Mouse (Mus musculus) lung, embryonic 15.5 days (tissue): ENCODE data around the gene Hnrnpu. TPM values are rescaled to one million over a fixed set of nuclear protein-coding genes. Genes with fewer than 3 reads are reported as not detected.

ENCODE experiments used
- ATAC-seq: fragments of 200-750 bp; cut with Nextera tagmentation; 2 replicates; pipeline ENCODE4 v1.8.0; 2017; ENCODE audit warnings: moderate number of reproducible peaks, borderline replicate concordance; ENCODE audit not compliant: low FRiP score, low TSS enrichment; ENCODE audit errors: extremely low read depth
- H3K27ac ChIP-seq: fragments of 300-500 bp; sonication (generic); 2 replicates; pipeline ENCODE4 v1.5.1; 2015; ENCODE audit warnings: moderate library complexity, mild to moderate bottlenecking, inconsistent platforms
- H3K27me3 ChIP-seq: fragments of 300-500 bp; sonication (generic); 2 replicates; pipeline ENCODE4 v1.6.1; 2015; ENCODE audit warnings: inconsistent platforms
- H3K36me3 ChIP-seq: fragments of 300-500 bp; sonication (generic); 2 replicates; pipeline ENCODE4 v1.6.1; 2015; ENCODE audit warnings: inconsistent platforms
- H3K4me1 ChIP-seq: fragments of 300-500 bp; sonication (generic); 2 replicates; pipeline ENCODE4 v1.6.1; 2015; ENCODE audit warnings: inconsistent platforms
- H3K4me2 ChIP-seq: fragments of 300-500 bp; sonication (generic); 2 replicates; pipeline ENCODE4 v1.6.1; 2015; ENCODE audit warnings: inconsistent platforms, mild to moderate bottlenecking, moderate library complexity
- H3K4me3 ChIP-seq: fragments of 300-500 bp; sonication (generic); 2 replicates; pipeline ENCODE4 v1.5.1; 2015; ENCODE audit warnings: mild to moderate bottlenecking, inconsistent platforms
- H3K9ac ChIP-seq: fragments of 300-500 bp; sonication (generic); 2 replicates; pipeline ENCODE4 v1.6.1; 2015; ENCODE audit warnings: inconsistent platforms
- H3K9me3 ChIP-seq: fragments of 300-500 bp; sonication (generic); 2 replicates; pipeline ENCODE4 v1.6.1; 2016; ENCODE audit warnings: inconsistent platforms
- WGBS: fragments of 180-500 bp; shearing (Covaris S2); methylation state at CpG from one replicate; pipeline ENCODE4 v1.1.7; 2015; 5-methylcytosine and 5-hydroxymethylcytosine counted together
- polyA plus RNA-seq: library from polyadenylated mRNA; unstranded; fragments of >200 nt; fragmentation: Nextera tagmentation; extraction: Ambion mirVana; gene quantifications from 2 replicates; pipeline ENCODE4 v1.2.1, GENCODE M21; 2015

Gene Hnrnpu
- polyA plus RNA-seq, 1 experiment from 2014 or later, result 411 TPM

DNA sequence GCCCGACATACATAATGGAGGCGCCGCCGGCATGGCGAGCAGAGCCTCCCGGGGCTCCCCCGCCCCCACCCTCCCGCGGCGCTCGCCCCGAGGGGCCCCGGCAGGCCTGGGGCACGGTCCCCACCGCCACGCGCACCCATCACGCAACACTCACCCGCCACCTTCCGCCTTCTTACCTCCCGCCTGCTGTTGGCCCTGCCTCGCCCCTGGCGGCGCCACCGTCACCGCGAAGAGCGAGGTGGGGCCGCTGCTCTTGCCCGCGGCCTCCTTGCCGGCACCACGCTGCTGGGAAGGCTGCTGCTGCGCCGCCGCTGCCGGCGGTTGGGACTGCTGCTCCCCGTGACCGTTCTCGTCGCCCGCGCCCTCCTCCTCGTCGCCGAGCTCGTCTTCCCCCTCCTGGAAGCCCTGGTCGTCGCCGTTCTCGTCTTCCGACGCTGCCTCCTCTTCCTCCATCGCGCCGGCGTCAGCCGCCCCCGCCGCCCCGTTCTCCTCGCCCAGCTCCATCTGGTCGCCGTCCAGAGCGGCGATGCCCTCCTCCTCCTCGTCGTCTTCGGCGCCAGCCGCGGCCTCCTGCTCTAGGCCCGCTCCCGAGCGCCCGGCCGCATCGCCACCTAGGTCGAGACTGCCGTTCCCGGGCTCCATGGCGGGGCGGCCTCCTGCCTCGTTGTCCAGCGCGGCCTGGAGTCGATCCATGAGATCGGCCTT lies 668 bp downstream of the Hnrnpu start:
- H3K9ac ChIP-seq, result peak overlapping the region; percentile 100
- no peaks in the 10 kb centered on the region for H3K27me3 ChIP-seq
- no peaks in the 10 kb centered on the region for H3K9me3 ChIP-seq
- ATAC-seq, result peak; percentile 31
- H3K4me1 ChIP-seq, result peaks cover 17% of the 10 kb centered on the region
- H3K27ac ChIP-seq, result peak overlapping the region; percentile 100
- peaks cover 27% of the 10 kb centered on the region for H3K36me3 ChIP-seq
- under 1% methylated on average over 74 of the region's 89 CpGs for WGBS
- no peak overlapping the region; the same call in 1 of the 2 replicates for H3K4me2 ChIP-seq
- peak overlapping the region; percentile 93 for H3K4me3 ChIP-seq

DNA sequence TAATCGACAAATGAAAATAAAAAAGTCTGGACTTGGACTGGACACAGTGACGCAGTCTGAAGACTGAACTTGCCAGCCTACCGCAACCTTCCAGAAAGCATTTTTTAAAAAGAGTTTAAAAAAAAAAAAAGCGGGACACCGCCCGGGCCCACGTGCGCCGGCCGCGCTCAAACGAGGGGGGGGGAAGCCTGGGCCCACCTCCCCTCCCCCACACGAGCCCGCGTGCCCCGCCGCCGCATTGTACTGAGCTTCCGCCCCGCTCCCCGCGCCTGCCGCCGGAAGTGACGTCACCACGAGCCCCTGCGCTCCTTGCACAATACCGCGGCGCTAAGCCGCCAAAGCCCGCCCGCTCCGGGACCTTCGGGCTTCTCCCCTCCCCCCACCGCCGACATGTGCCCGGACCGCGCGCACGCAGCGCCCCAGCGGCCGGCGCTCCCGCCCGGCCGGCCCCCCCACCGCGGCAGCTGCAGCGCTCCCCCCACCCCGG lies 1.3 kb downstream of the Hnrnpu start:
- under 1% methylated on average over 49 of the region's 53 CpGs for WGBS
- Histone ChIP-seq H3K9ac (peak overlapping the region; percentile 100), H3K9me3 (no peaks in the 10 kb centered on the region)

DNA sequence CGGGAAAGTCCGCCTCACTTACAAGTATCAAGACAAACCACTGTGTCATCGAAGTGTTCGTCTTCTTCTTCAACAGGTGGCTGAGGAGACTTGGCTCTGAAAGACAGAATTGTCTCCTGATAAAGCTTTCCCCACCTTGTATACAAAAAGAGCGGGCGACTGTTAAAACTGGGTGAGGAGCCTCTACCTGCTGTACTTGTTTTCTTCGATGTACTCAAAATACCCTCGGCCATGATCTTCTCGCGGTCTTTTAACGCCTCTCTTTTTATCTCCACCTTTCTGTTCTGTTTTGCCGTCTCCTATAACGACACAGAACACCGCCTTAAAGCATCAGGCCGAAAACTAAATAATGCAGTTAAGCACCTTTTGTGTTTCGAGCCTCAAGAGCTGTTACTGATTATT lies 1.7 kb downstream of the Hnrnpu start:
- peak overlapping the region; percentile 100 for H3K27ac ChIP-seq
- H3K4me1 ChIP-seq, result peaks cover 17% of the 10 kb centered on the region
- H3K36me3 ChIP-seq, result peaks cover 36% of the 10 kb centered on the region
- no peaks in the 10 kb centered on the region for H3K9me3 ChIP-seq
- H3K27me3 ChIP-seq, result no peaks in the 10 kb centered on the region
- no peak for ATAC-seq
- peak overlapping the region; percentile 93 for H3K4me3 ChIP-seq
- under 1% methylated on average over 16 of the region's 16 CpGs for WGBS
- peak overlapping the region; percentile 73 for H3K4me2 ChIP-seq
- H3K9ac ChIP-seq, result peak overlapping the region; percentile 100

More for the DNA sequence above, 1.3 kb downstream of the Hnrnpu start:
- Histone ChIP-seq H3K27ac (peak overlapping the region; percentile 100), H3K4me3 (peak overlapping the region; percentile 93), H3K27me3 (no peaks in the 10 kb centered on the region), H3K4me2 (peak overlapping the region; percentile 73), H3K36me3 (peaks cover 31% of the 10 kb centered on the region), H3K4me1 (peaks cover 17% of the 10 kb centered on the region)
- peak; percentile 91 for ATAC-seq

DNA sequence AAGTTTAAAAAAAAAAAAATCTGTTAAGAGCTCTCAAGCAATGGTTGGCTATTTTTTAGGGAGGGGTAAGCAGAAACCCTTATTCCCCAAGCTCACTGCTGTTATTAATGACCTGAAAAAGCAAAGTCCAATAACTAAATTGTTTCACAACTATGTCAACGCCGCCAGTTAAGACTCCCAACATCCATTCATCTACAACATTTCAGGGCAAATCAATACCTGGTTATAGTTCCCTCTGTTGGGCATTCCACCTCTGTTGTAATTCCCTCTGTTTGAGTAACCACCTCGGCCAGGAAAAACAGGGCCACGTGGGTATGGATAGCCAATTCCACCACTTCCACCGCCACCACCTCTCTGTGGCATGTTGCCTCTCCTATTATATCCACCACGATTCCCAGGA lies 7.7 kb downstream of the Hnrnpu start:
- ATAC-seq, result no peak

DNA sequence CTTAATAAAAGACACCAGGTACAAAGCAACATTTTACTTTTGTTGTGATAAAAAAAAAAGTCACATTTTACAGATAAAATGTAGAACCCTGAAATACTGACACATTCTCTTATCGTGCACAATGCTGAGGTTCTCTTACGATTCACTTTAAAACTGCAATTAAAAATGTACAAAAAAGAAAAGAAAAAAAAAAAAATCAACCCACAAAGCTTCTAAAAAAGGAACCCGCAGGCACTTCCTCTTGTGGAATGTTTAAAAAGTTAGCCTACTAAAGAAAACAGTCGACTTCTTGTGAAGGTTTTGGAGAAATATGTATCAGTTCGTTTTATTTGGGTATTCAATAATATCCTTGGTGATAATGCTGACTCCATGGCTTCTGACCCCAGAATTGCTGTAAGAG lies 8.6 kb downstream of the Hnrnpu start:
- H3K9me3 ChIP-seq, result no peaks in the 10 kb centered on the region
- H3K27me3 ChIP-seq, result no peaks in the 10 kb centered on the region
- ATAC-seq, result no peak
- H3K36me3 ChIP-seq, result peaks cover 78% of the 10 kb centered on the region
- no peak overlapping the region for H3K4me2 ChIP-seq
- H3K4me1 ChIP-seq, result peaks cover 15% of the 10 kb centered on the region
- H3K27ac ChIP-seq, result no peak overlapping the region
- H3K4me3 ChIP-seq, result no peak overlapping the region
- 67% methylated on average over 5 of the region's 5 CpGs for WGBS
- H3K9ac ChIP-seq, result no peak overlapping the region

More for the DNA sequence above, 7.7 kb downstream of the Hnrnpu start:
- no peak overlapping the region for H3K4me2 ChIP-seq
- no peak overlapping the region for H3K4me3 ChIP-seq
- no peak overlapping the region for H3K9ac ChIP-seq
- H3K4me1 ChIP-seq, result peaks cover 20% of the 10 kb centered on the region
- peaks cover 77% of the 10 kb centered on the region for H3K36me3 ChIP-seq
- H3K27ac ChIP-seq, result no peak overlapping the region
- no peaks in the 10 kb centered on the region for H3K9me3 ChIP-seq
- WGBS, result 67% methylated on average over 6 of the region's 6 CpGs
- no peaks in the 10 kb centered on the region for H3K27me3 ChIP-seq

DNA sequence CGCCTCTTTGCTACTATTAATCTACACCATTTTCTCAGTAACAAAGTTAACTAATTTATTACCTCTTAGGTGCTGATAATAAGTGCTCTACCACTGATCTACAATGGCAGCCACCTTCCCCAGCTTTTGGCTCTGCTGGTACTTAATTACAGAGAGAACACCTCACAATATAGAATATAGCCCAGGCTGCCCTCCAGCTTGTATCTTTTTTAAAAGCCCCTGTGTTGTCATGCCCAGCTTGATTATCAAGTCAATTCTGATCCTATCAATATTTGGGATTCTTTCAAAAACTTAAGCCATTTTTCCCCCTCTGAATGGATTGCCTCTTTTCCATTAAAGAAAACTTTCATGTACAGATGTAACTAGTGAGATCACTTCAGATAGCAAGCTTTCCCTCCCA lies 10.6 kb downstream of the Hnrnpu start:
- Histone ChIP-seq H3K27ac (no peak overlapping the region), H3K36me3 (peaks cover 77% of the 10 kb centered on the region), H3K9ac (no peak overlapping the region), H3K4me1 (peaks cover 14% of the 10 kb centered on the region; the same call in 1 of the 2 replicates), H3K9me3 (no peaks in the 10 kb centered on the region), H3K4me2 (no peak overlapping the region), H3K27me3 (no peaks in the 10 kb centered on the region), H3K4me3 (no peak overlapping the region)
- ATAC-seq, result no peak
- 92% methylated on average over 1 of the region's 1 CpGs for WGBS

DNA sequence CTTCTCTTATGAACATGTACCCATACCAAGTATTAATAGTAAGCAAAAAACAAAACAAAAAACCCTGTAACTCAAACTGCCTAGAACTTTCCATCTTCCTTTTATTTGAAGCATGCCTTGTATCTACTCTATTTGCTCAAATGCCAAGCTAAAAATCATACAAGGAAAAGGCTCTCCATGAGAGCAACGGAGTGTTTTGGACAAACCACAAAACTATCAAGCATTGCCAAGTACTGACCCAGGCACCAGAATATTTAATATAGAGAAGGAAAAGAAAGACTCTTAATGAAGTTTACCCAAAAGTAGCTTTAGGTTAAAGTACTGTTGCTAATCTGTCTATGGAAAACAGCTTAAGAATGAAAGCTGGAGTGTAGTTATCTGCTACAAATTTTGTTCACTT lies 11.2 kb downstream of the Hnrnpu start:
- 86% methylated on average over 1 of the region's 1 CpGs for WGBS
- no peaks in the 10 kb centered on the region for H3K27me3 ChIP-seq
- H3K27ac ChIP-seq, result no peak overlapping the region
- H3K36me3 ChIP-seq, result peaks cover 76% of the 10 kb centered on the region
- no peaks in the 10 kb centered on the region for H3K9me3 ChIP-seq
- H3K4me2 ChIP-seq, result no peak overlapping the region
- no peak overlapping the region for H3K4me3 ChIP-seq
- ATAC-seq, result no peak
- H3K4me1 ChIP-seq, result peaks cover 17% of the 10 kb centered on the region; the same call in 1 of the 2 replicates
- no peak overlapping the region for H3K9ac ChIP-seq

DNA sequence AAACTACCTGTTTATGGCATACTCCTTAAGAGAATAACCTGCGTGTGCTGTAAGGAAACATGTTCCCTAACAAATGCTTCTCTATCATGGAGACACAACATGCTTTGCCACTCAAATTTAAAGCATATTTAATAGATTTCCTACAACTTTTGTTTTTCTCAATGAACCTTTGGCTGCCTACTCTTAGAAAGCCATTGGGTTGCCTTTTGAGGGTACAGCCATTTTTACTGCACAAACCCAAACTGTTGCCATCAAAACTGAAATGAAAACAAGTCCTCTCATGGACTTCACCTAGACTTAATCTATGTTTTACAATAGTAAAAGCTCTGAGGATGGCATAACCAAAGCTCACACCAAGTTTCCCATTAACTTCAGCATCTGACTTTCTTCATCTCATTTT lies 13.0 kb downstream of the Hnrnpu start:
- Histone ChIP-seq H3K4me1 (peaks cover 28% of the 10 kb centered on the region), H3K9me3 (no peaks in the 10 kb centered on the region), H3K27ac (no peak overlapping the region), H3K36me3 (peaks cover 65% of the 10 kb centered on the region), H3K27me3 (no peaks in the 10 kb centered on the region), H3K4me3 (no peak overlapping the region), H3K4me2 (no peak overlapping the region), H3K9ac (no peak overlapping the region)
- ATAC-seq, result no peak
- 91% methylated on average over 1 of the region's 1 CpGs for WGBS

DNA sequence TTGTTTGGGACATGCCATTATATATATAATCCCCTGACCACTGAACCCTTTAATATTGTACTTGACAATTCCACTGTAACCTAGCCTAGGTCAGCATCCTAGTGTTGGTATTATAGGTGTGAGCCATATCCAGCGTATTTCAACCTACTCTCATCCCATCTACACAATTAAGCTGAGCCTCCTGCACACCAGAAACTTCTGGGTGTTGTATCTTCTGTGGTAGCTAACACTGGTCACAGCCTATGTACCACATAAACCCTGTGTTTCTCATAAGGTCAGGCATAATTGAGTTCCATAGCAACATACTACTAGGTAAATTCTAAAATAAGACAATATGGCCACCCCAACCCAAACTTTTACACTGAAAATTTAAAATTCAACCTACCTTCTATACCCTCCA lies 14.4 kb downstream of the Hnrnpu start:
- Histone ChIP-seq H3K4me2 (no peak overlapping the region), H3K4me1 (peaks cover 25% of the 10 kb centered on the region), H3K9ac (no peak overlapping the region), H3K27ac (no peak overlapping the region), H3K4me3 (no peak overlapping the region), H3K27me3 (no peaks in the 10 kb centered on the region), H3K36me3 (peaks cover 57% of the 10 kb centered on the region), H3K9me3 (no peaks in the 10 kb centered on the region)
- WGBS, result 73% methylated on average over 1 of the region's 1 CpGs
- ATAC-seq, result no peak

DNA sequence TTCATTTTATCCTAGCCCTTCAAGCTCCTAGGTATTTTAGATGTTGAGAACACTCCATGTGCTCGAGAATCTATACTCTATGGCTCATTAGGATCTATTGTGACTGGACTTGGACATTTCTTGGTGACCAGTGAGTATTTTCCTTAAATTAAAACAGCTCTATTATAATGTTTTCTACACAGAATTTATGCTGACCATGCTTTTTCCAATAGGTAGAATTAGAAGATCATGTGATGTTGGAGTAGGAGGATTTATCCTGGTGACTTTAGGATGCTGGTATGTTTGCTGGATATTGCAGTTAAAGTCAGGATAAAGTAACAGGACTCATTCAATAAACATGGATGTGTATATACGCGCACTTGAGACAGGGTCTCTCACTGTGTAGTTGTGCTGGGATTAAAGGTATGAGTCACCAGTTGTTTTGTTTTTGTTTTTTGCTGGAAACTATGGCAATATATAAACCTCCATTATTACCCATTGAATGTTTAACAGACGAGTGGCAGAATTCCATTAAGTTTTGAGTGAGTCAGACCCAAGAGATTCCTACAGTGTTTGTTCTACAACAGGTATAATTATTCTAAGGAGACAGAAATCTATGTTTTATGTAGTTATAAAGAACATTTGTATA lies 15.8 kb downstream of the Hnrnpu start:
- H3K27ac ChIP-seq, result no peak overlapping the region

DNA sequence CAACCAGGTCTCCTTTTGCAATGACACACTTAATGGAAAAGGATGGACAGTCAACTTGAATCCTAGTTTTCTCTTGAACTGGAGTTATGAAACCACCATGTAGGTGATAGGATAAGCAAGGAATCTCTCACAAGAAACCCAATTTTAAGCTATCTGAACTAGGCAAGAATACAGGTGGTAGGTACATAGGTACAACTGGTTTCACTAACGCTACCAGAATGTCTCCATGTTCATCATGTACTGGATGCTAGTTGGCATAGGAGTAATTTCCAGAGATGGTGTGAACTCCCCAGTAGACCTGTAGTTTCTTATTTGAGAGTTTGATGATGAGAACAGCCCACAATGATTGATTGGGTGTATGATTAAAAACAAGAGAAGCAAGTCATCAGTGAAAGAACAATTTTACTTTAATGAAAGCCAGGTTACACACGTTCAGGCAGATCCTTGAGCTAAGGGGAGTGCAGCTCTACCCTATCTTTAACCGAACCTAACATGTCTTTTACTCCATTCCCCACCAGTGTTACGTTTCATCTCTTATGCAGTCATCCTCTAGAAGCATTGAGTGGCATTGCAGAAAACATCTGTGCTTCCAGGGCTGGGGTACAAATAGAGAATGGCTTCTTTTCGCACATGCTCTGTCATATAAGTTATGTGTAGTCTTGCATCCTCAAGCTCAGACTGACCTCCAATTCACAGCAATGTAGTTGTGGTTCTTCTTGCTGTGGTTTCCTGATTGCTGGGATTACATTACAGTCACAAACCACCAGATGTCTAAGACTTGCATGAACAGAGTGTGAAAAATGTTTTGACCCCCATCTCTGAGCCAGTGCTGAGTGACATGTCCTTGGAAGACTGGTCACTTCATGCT lies 16.6 kb downstream of the Hnrnpu start:
- H3K36me3 ChIP-seq, result peaks cover 40% of the 10 kb centered on the region
- 32% methylated on average over 5 of the region's 5 CpGs for WGBS
- no peaks in the 10 kb centered on the region for H3K9me3 ChIP-seq
- ATAC-seq, result no peak
- H3K9ac ChIP-seq, result peak overlapping the region; percentile 86; the same call in 1 of the 2 replicates
- no peak overlapping the region for H3K27ac ChIP-seq
- no peaks in the 10 kb centered on the region for H3K27me3 ChIP-seq
- peak overlapping the region; percentile 68 for H3K4me2 ChIP-seq
- H3K4me3 ChIP-seq, result peak overlapping the region; percentile 61
- peaks cover 32% of the 10 kb centered on the region for H3K4me1 ChIP-seq

More for the DNA sequence above, 15.8 kb downstream of the Hnrnpu start:
- no peak overlapping the region for H3K4me2 ChIP-seq
- H3K9ac ChIP-seq, result no peak overlapping the region
- peaks cover 46% of the 10 kb centered on the region for H3K36me3 ChIP-seq
- H3K4me1 ChIP-seq, result peaks cover 30% of the 10 kb centered on the region
- ATAC-seq, result no peak
- WGBS, result 53% methylated on average over 4 of the region's 4 CpGs
- no peak overlapping the region for H3K4me3 ChIP-seq
- no peaks in the 10 kb centered on the region for H3K9me3 ChIP-seq
- H3K27me3 ChIP-seq, result no peaks in the 10 kb centered on the region
